Mouse (Mus musculus) spleen, adult 2 months (tissue): ENCODE results near the gene Map4k1. TPM values are rescaled to one million over a fixed set of nuclear protein-coding genes. Genes with fewer than 3 reads are reported as not detected.

ENCODE experiments used
- DNase-seq, 2 experiments: peaks; one replicate each; pipeline versions ENCODE4 v3.0.0 to v3.0.0-alpha.2; 2012 to 2021; ENCODE audit warnings: low spot score in 2 of 2, low read depth in 1 of 2
- H3K27ac ChIP-seq: fragments of 200-500 bp; 2 replicates; pipeline ENCODE4 v1.5.1; 2012; ENCODE audit warnings: low read length, inconsistent platforms; ENCODE audit not compliant: insufficient read depth
- H3K27me3 ChIP-seq: fragments of 200-500 bp; 2 replicates; pipeline ENCODE4 v1.6.1; 2012; ENCODE audit warnings: mild to moderate bottlenecking, moderate library complexity, low read length, inconsistent platforms; ENCODE audit not compliant: control insufficient read depth, insufficient read depth
- H3K36me3 ChIP-seq: fragments of 200-500 bp; 2 replicates; pipeline ENCODE4 v1.6.1; 2012; ENCODE audit warnings: mild to moderate bottlenecking, low read length, inconsistent platforms; ENCODE audit not compliant: control insufficient read depth, insufficient read depth
- H3K4me1 ChIP-seq: fragments of 200-500 bp; 2 replicates; pipeline ENCODE4 v1.6.1; 2011; ENCODE audit warnings: inconsistent platforms; ENCODE audit not compliant: control insufficient read depth, insufficient read depth, insufficient read length
- H3K4me3 ChIP-seq: fragments of 200-500 bp; 2 replicates; pipeline ENCODE4 v1.5.1; 2011; ENCODE audit warnings: mild to moderate bottlenecking, inconsistent platforms; ENCODE audit not compliant: insufficient read depth, insufficient read length; ENCODE audit errors: extremely low read depth
- CTCF ChIP-seq: fragments of 200-500 bp; IDR thresholded peaks from 2 replicates; pipeline ENCODE4 v1.5.1; 2011; ENCODE audit warnings: mild to moderate bottlenecking, inconsistent platforms; ENCODE audit not compliant: insufficient read depth, insufficient read length, insufficient replicate concordance; ENCODE audit errors: extremely low read depth
- POLR2A ChIP-seq: fragments of 200-500 bp; IDR thresholded peaks from 2 replicates; pipeline ENCODE4 v1.6.1; 2011; ENCODE audit warnings: low read depth, low read length, inconsistent platforms
- WGBS: fragments of 180-500 bp; shearing (Covaris S2); methylation state at CpG from one replicate; pipeline ENCODE4 v1.1.7; 2018; 5-methylcytosine and 5-hydroxymethylcytosine counted together
- polyA plus RNA-seq: library from polyadenylated mRNA; depleted of rRNA; stranded (reverse); fragments of >200 nt; gene quantifications from 2 replicates; pipeline ENCODE4 v1.2.3, GENCODE M21; 2012

Map4k1 gene
- polyA plus RNA-seq, 1 experiment = 174 TPM

- peaks cover 29% of the 10 kb centered on the region for H3K4me1 ChIP-seq
- H3K4me3 ChIP-seq = peak overlapping the region; percentile 36
- TF ChIP-seq POLR2A = no peak
- TF ChIP-seq CTCF = no peak
- no peak for DNase-seq
- H3K36me3 ChIP-seq = peaks cover 5% of the 10 kb centered on the region; the same call in 1 of the 2 replicates
- 89% methylated on average over 10 of the region's 10 CpGs for WGBS
- peak overlapping the region; percentile 96 for H3K27ac ChIP-seq
- H3K27me3 ChIP-seq = no peaks in the 10 kb centered on the region
These were observed 26.3 kb downstream of the Map4k1 start for GRCm38 (mm10) chr7:29008171-29008570.

- WGBS = 41% methylated on average over 9 of the region's 9 CpGs
- peak overlapping the region; percentile 36; the same call in 1 of the 2 replicates for H3K4me3 ChIP-seq
- H3K36me3 ChIP-seq = peaks cover 2% of the 10 kb centered on the region; the same call in 1 of the 2 replicates
- DNase-seq = peak; percentile 43 to 59
- no peaks in the 10 kb centered on the region for H3K27me3 ChIP-seq
- peaks cover 29% of the 10 kb centered on the region for H3K4me1 ChIP-seq
- TF ChIP-seq POLR2A = no peak
- peak overlapping the region; percentile 96 for H3K27ac ChIP-seq
These were observed 26.9 kb downstream of the Map4k1 start for GRCm38 (mm10) chr7:29008714-29009113.

DNA sequence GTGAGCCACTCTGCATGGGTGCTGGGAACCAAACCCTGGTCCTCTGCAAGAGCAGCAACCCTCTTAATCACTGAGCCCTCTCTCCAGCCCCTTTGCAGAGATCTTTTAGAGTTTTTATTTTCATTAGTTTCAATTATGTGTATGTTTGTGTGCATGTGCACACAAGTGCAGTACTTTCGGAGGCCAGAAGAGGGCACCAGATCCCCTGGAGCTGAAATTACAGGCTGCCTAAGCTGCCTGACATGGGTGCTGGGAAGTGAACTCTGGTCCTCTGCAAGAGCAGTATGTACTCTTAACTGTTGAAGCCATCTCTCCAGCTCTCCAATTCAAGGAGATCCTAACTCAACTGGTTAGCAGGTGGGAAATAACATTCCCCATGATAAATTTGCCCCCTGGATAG is 33.1 kb downstream of the Map4k1 start:
- no peak overlapping the region for H3K27ac ChIP-seq
- no peak for TF ChIP-seq POLR2A
- H3K36me3 ChIP-seq = no peaks in the 10 kb centered on the region
- peaks cover 7% of the 10 kb centered on the region for H3K27me3 ChIP-seq
- DNase-seq = no peak
- WGBS = 88% methylated on average over 1 of the region's 1 CpGs
- H3K4me3 ChIP-seq = no peak overlapping the region
- H3K4me1 ChIP-seq = peaks cover 6% of the 10 kb centered on the region; the same call in 1 of the 2 replicates

GRCm38 (mm10) chr7:29016440-29016839 is 34.6 kb downstream of the Map4k1 start:
- Histone ChIP-seq H3K27me3 (peaks cover 7% of the 10 kb centered on the region), H3K27ac (no peak overlapping the region), H3K36me3 (no peaks in the 10 kb centered on the region), H3K4me1 (peaks cover 7% of the 10 kb centered on the region; the same call in 1 of the 2 replicates), H3K4me3 (no peak overlapping the region)
- DNase-seq = no peak
- TF ChIP-seq POLR2A (no peak), CTCF (no peak)
- WGBS = 77% methylated on average over 7 of the region's 7 CpGs

DNA sequence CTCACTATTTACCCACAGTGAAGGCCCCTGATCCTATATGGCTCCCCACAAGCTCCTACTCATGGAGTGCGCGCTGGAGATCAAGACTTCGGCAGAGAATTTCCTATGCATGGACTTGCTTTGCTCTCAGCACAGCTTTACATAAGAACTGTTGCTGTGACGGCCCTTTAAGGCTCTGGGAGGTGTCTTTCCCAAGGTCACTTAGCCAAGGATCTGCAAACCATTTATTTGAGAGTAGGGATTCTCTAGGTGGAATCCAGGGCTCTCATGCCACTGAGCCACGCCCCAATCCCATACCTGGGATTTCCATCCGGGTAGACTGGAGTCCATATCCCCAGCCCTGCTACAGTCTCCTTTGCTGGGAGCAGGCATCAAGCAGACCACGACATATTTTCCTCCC is 35.4 kb downstream of the Map4k1 start:
- no peaks in the 10 kb centered on the region for H3K36me3 ChIP-seq
- no peak overlapping the region for H3K4me3 ChIP-seq
- 91% methylated on average over 7 of the region's 7 CpGs for WGBS
- TF ChIP-seq POLR2A = no peak
- no peak for TF ChIP-seq CTCF
- peaks cover 7% of the 10 kb centered on the region for H3K27me3 ChIP-seq
- H3K4me1 ChIP-seq = peaks cover 7% of the 10 kb centered on the region; the same call in 1 of the 2 replicates
- no peak for DNase-seq
- no peak overlapping the region for H3K27ac ChIP-seq

DNA sequence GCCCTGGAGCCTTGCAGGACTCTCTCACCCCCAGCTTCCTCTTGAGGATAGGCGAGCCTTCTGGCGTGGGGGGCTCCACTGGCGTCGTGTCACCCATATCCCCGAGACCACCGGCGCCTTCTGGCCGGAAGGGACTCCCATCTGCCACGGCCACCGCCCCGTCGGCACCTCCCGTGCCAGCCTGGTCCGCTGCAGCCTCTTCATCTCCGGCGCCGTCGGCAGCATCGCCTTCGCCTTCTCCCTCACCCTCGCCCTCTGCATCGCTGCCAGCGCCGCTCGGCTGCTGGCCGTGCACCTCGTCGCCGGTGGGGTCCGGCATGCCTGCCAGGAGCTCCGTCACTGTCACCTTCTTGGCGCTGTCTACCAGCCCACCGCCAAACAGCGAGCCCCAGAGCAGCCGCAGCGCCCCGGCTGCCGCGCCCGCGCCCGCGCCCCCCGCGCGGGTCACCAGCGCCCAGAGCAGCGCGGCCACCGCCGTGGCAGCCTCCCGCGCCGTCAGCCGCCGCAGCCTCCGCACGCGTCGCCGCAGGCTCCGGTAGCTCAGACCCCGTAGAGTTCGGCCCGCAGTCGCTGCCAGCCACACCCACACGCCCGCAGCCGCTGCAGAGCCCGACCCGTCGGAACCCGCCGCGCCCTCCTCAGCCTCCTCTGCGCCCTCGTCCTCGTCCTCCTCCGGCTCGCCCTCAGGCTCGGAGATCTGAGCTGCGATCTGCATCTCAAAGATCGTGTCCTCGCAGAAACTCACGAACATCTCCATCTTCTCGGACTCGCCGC is 37.8 kb downstream of the Map4k1 start:
- DNase-seq = no peak
- peak overlapping the region; percentile 43 for H3K4me3 ChIP-seq
- TF ChIP-seq CTCF (no peak), POLR2A (no peak)
- 5% methylated on average over 86 of the region's 88 CpGs for WGBS
- H3K27ac ChIP-seq = no peak overlapping the region
- peaks cover 7% of the 10 kb centered on the region for H3K4me1 ChIP-seq
- H3K27me3 ChIP-seq = peaks cover 7% of the 10 kb centered on the region
- no peaks in the 10 kb centered on the region for H3K36me3 ChIP-seq

- H3K4me3 ChIP-seq = no peak overlapping the region
- DNase-seq = no peak
- 93% methylated on average over 8 of the region's 8 CpGs for WGBS
- H3K36me3 ChIP-seq = no peaks in the 10 kb centered on the region
- peaks cover 7% of the 10 kb centered on the region for H3K27me3 ChIP-seq
- no peak overlapping the region for H3K27ac ChIP-seq
- TF ChIP-seq CTCF (no peak), POLR2A (no peak)
- peaks cover 13% of the 10 kb centered on the region for H3K4me1 ChIP-seq
These were observed 40.6 kb downstream of the Map4k1 start for GRCm38 (mm10) chr7:29022479-29022878.
